In genomic region chr10:59470451-59470850, GRCm38 (mm10) we compare ENCODE assay signal across 11 mouse cellular contexts. TPM values are rescaled to one million over a fixed set of nuclear protein-coding genes. Genes with fewer than 3 reads are reported as not detected.
DNase-seq lines count a peak whose midpoint lies in the region.
"Had no signal": no experiment of that assay in that cellular context is flagged by ENCODE, and none has a peak within 500 bp of the region (broad histone marks: within the 10 kb centered on the region; RNA-seq: fewer than 3 reads in every experiment).

No protein-coding gene starts in this region.

- no peaks in the 10 kb centered on the region for H3K27me3 ChIP-seq in limb, embryonic 10.5 days (ENCODE audit: low read depth, poor library complexity, severe bottlenecking)
- H3K27me3 ChIP-seq: limb, embryonic 12.5 days; Patski had no signal

- no peak overlapping the region for H3K4me3 ChIP-seq in limb, embryonic 10.5 days
- H3K4me3 ChIP-seq: limb, embryonic 12.5 days had no signal

- H3K9me3 ChIP-seq in limb, embryonic 10.5 days (replicated peaks) = no peaks in the 10 kb centered on the region
- H3K9me3 ChIP-seq: limb, embryonic 12.5 days had no signal

- H3K4me1 ChIP-seq in limb, embryonic 10.5 days = peaks cover 23% of the 10 kb centered on the region

- no peaks in the 10 kb centered on the region for H3K36me3 ChIP-seq in limb, embryonic 10.5 days

- H3K27ac ChIP-seq in limb, embryonic 10.5 days = 0 out of 2 replicates have a peak overlapping the region, but pooled peaks have one; percentile 23
- H3K27ac ChIP-seq: limb, embryonic 12.5 days had no signal

- peak; percentile 14 for DNase-seq in adrenal gland, postnatal 10 days
- no peak for DNase-seq in adrenal gland, adult (ENCODE audit: inconsistent age in 2 of 2, low spot score in 1 of 2)
- DNase-seq in right cerebral cortex, postnatal 10 days (ENCODE audit: low spot score in 2 of 2) = peak; percentile 71 to 72
- DNase-seq in right cerebral cortex, postnatal 14 days = no peak
- DNase-seq in heart, adult 9 months (ENCODE audit: low spot score in 2 of 2) = peak; percentile 50 to 54
- no peak for DNase-seq in limb, embryonic 10.5 days (ENCODE audit: low spot score)
- no peak for DNase-seq in thymus, postnatal 25 days
- DNase-seq in adrenal gland, postnatal 4 days (ENCODE audit: low spot score in 2 of 2) = no peak

- WGBS in limb, embryonic 10.5 days = 80% methylated on average over 5 of the region's 5 CpGs

RNA-seq across cellular contexts. Expression of gene Oit3, which starts 28.9 kb away (rescaled TPM):
- total RNA-seq in adrenal gland, postnatal 10 days (2021) = 10 to 100 TPM in 1 of 2 experiments, 1 to 10 TPM in 1; 5.1 to 10.2 TPM
- 0.84 and 0.88 TPM in 2 replicates for polyA plus RNA-seq in limb, embryonic 10.5 days (2016; fragmentation: Nextera tagmentation; extraction: Ambion mirVana)
- total RNA-seq in adrenal gland, postnatal 4 days (2021) = 1 to 10 TPM; 3.9 to 6.1 TPM
- total RNA-seq: megakaryocyte-erythroid progenitor cell, adult 5-6 weeks had no signal

Comparison
In these comparisons a context has a peak if more than half of its experiments do, and no peak if none do; other contexts are left out.
1. DNase-seq: peak in adrenal gland, postnatal 10 days (single experiment), right cerebral cortex, postnatal 10 days (2 of 2) and heart, adult 9 months (2 of 2); none in adrenal gland, adult (0 of 2), right cerebral cortex, postnatal 14 days (single experiment), limb, embryonic 10.5 days (single experiment), thymus, postnatal 25 days (single experiment) and adrenal gland, postnatal 4 days (0 of 2).